Mouse (Mus musculus) lung, postnatal 0 days (tissue): ENCODE measurements around the gene Mtmr12. TPM values are rescaled to one million over a fixed set of nuclear protein-coding genes. Genes with fewer than 3 reads are reported as not detected.

Experiments used
- ATAC-seq: fragments of 200-750 bp; cut with Nextera tagmentation; 2 replicates; pipeline ENCODE4 v1.8.0; 2017; ENCODE audit warnings: moderate library complexity
- DNase-seq: peaks from one replicate; pipeline ENCODE4 v3.0.0-alpha.2; 2016; ENCODE audit warnings: low spot score
- H3K27ac ChIP-seq: fragments of 300-500 bp; sonication (generic); 2 replicates; pipeline ENCODE4 v1.5.1; 2014; ENCODE audit warnings: antibody characterized with exemption, mild to moderate bottlenecking, low read length, mixed read lengths
- H3K27me3 ChIP-seq: fragments of 300-500 bp; sonication (generic); replicated peaks from 2 replicates; pipeline ENCODE4 v1.6.1; 2014; ENCODE audit warnings: low read length, mixed read lengths; ENCODE audit not compliant: insufficient read depth
- H3K36me3 ChIP-seq: fragments of 300-500 bp; sonication (generic); 2 replicates; pipeline ENCODE4 v1.6.1; 2014; ENCODE audit warnings: low read length, mixed read lengths; ENCODE audit not compliant: insufficient read depth
- H3K4me1 ChIP-seq: fragments of 300-500 bp; sonication (generic); 2 replicates; pipeline ENCODE4 v1.6.1; 2014; ENCODE audit warnings: antibody characterized with exemption, low read depth, low read length, mixed read lengths; ENCODE audit not compliant: insufficient read depth
- H3K4me2 ChIP-seq: fragments of 300-500 bp; sonication (generic); replicated peaks from 2 replicates; pipeline ENCODE4 v1.6.1; 2014; ENCODE audit warnings: low read depth, mild to moderate bottlenecking, low read length, moderate library complexity, mixed read lengths
- H3K4me3 ChIP-seq: fragments of 300-500 bp; sonication (generic); 2 replicates; pipeline ENCODE4 v1.5.1; 2014; ENCODE audit warnings: low read depth, low read length
- H3K9ac ChIP-seq: fragments of 300-500 bp; sonication (generic); replicated peaks from 2 replicates; pipeline ENCODE4 v1.6.1; 2014; ENCODE audit warnings: low read depth, mild to moderate bottlenecking
- H3K9me3 ChIP-seq: fragments of 300-500 bp; sonication (generic); 2 replicates; pipeline ENCODE4 v1.6.1; 2016; ENCODE audit warnings: low read length, mixed read lengths
- CTCF ChIP-seq: IDR thresholded peaks from 2 replicates; pipeline ENCODE4 v1.5.1; 2016; ENCODE audit warnings: antibody characterized with exemption, mild to moderate bottlenecking
- EP300 ChIP-seq: IDR thresholded peaks from 2 replicates; pipeline ENCODE4 v1.6.1; 2016; ENCODE audit warnings: antibody characterized with exemption, mild to moderate bottlenecking, control low read depth
- WGBS: fragments of 180-500 bp; shearing (Covaris S2); extraction: QIAGEN DNeasy Blood & Tissue Kit; methylation state at CpG from one replicate; pipeline ENCODE4 v1.1.7; 2014; 5-methylcytosine and 5-hydroxymethylcytosine counted together
- polyA plus RNA-seq: library from polyadenylated mRNA; unstranded; fragments of >200 nt; fragmentation: Nextera tagmentation; extraction: Ambion mirVana; gene quantifications from 2 replicates; pipeline ENCODE4 v1.2.1, GENCODE M21; 2015

Mtmr12 gene
- polyA plus RNA-seq, 1 experiment from 2014 or later = 14.6 TPM

DNA sequence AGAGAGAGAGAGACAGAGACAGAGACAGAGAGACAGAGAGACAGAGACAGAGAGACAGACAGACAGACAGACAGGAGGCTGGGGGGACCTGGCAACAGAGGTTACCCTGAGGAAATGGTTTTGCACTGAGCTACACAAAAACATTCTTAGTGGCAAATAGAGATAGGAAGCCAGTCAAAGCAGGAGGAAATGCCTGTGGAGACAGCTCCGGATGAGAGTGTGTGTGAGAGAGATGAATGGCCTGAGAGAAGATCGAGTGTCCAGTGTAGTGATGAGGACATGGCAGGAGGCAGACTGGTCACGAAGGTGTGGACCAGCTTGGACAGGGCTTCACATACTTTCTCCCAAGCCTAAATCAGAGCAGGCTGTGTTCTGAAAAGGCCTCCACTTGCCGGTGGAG, 20.2 kb downstream of the Mtmr12 start:
- no peak overlapping the region for H3K4me3 ChIP-seq
- DNase-seq = no peak
- 23% methylated on average over 4 of the region's 4 CpGs for WGBS
- peaks cover 3% of the 10 kb centered on the region for H3K4me1 ChIP-seq
- H3K9ac ChIP-seq = no peak overlapping the region
- ATAC-seq = peak; percentile 37
- no peak overlapping the region for H3K4me2 ChIP-seq
- TF ChIP-seq CTCF (no peak), EP300 (no peak)
- H3K36me3 ChIP-seq = no peaks in the 10 kb centered on the region
- no peaks in the 10 kb centered on the region for H3K27me3 ChIP-seq
- no peak overlapping the region for H3K27ac ChIP-seq
- H3K9me3 ChIP-seq = no peaks in the 10 kb centered on the region

- H3K27me3 ChIP-seq = no peaks in the 10 kb centered on the region
- H3K4me1 ChIP-seq = peaks cover 6% of the 10 kb centered on the region
- TF ChIP-seq CTCF (no peak), EP300 (no peak)
- no peak for DNase-seq
- 89% methylated on average over 15 of the region's 15 CpGs for WGBS
- H3K9me3 ChIP-seq = no peaks in the 10 kb centered on the region
- H3K4me3 ChIP-seq = no peak overlapping the region
- no peak for ATAC-seq
- no peak overlapping the region for H3K27ac ChIP-seq
- H3K36me3 ChIP-seq = no peaks in the 10 kb centered on the region
- no peak overlapping the region for H3K4me2 ChIP-seq
- no peak overlapping the region for H3K9ac ChIP-seq
These were observed 22.1 kb downstream of the Mtmr12 start for GRCm38 (mm10) chr15:12226908-12227307.

DNA sequence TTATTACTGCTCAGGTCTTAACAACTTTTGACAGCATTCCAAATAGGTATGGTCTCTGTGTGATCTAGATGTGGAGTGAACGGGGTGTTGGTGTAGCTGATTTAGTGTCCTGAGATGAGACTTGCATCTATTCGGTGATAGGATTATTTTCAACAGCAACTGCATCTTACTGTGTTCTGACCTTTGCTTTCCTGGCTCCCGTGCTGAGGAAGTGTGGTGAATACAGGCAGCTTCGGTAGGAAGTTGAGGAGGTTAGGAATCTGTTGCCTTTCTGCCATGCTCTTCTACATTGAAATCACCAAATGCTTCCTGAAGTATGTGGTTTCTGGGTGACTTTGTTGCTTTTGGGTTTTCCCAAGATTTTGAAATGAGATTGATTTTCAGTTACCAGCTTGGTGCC, 22.5 kb downstream of the Mtmr12 start:
- DNase-seq (no peak), ATAC-seq (no peak)
- 54% methylated on average over 4 of the region's 4 CpGs for WGBS
- Histone ChIP-seq H3K27me3 (no peaks in the 10 kb centered on the region), H3K36me3 (no peaks in the 10 kb centered on the region), H3K4me2 (no peak overlapping the region), H3K9ac (no peak overlapping the region), H3K4me1 (peaks cover 6% of the 10 kb centered on the region), H3K9me3 (no peaks in the 10 kb centered on the region), H3K4me3 (no peak overlapping the region), H3K27ac (no peak overlapping the region)
- TF ChIP-seq EP300 (no peak), CTCF (no peak)

DNA sequence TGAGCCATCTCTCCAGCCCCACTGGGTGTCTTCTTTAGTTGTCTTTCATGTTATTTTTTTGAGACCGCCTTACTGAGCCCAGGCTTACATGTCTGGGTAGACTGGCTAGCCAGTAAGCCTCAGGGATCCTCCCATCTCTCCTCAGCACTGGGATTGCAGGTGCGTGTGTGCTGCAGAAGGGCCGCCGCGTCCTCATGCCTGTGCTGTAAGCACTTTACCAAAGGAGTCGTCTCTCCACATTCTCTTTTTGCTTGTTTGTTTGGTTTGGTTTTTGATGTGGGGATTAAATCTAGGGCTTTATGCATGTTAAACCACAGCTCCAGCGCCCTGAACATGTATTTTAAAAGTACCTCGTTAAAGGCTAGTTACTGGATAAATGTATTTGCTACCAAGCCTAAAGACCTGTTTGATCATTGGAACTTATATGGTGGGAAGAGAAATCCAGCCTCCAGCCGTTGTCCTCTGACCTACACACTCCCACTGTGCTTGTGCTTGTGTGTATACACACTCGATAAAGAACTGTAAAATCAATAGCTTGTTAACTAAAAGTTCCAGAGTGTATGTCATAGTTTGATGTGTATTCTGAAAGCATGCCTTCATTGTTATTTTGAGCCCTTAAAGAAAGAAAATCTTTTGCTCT, 24.9 kb downstream of the Mtmr12 start:
- Histone ChIP-seq H3K4me2 (no peak overlapping the region), H3K27me3 (no peaks in the 10 kb centered on the region), H3K36me3 (no peaks in the 10 kb centered on the region), H3K27ac (peak overlapping the region; percentile 14; the same call in 1 of the 2 replicates), H3K9me3 (no peaks in the 10 kb centered on the region), H3K4me3 (no peak overlapping the region), H3K9ac (no peak overlapping the region), H3K4me1 (peaks cover 12% of the 10 kb centered on the region)
- ATAC-seq (no peak), DNase-seq (no peak)
- WGBS = 52% methylated on average over 10 of the region's 10 CpGs
- TF ChIP-seq EP300 (no peak), CTCF (no peak)

- Histone ChIP-seq H3K4me2 (no peak overlapping the region), H3K4me1 (peaks cover 12% of the 10 kb centered on the region), H3K9me3 (no peaks in the 10 kb centered on the region), H3K27me3 (no peaks in the 10 kb centered on the region), H3K4me3 (no peak overlapping the region), H3K36me3 (no peaks in the 10 kb centered on the region), H3K27ac (peak overlapping the region; percentile 4; the same call in 1 of the 2 replicates), H3K9ac (no peak overlapping the region)
- ATAC-seq = peak; percentile 25; the same call in 1 of the 2 replicates
- peak; percentile 53 for DNase-seq
- WGBS = 29% methylated on average over 12 of the region's 12 CpGs
- peak; percentile 43 for TF ChIP-seq EP300
- TF ChIP-seq CTCF = no peak
These were observed 25.6 kb downstream of the Mtmr12 start for GRCm38 (mm10) chr15:12230243-12230935.

DNA sequence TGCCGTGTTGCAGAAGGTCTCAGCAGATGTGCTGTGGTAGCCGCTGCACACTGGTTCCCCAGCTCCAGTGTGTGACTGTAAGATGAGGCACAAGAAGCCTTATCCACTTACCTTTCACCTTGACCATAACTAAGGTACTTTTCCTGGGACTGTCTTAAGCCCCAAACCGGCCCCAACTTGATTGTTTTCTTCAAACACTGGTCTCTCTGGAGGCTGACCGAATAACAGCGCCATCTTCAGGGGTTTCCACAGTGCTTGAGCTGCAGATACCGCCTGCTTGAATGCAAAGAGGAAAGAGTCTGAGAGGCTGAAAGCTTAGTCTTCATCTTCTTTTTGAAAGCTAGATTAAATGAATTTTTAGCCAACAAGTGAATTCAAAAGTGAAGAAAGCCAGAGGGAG, 26.6 kb downstream of the Mtmr12 start:
- no peak for ATAC-seq
- Histone ChIP-seq H3K36me3 (no peaks in the 10 kb centered on the region), H3K4me3 (no peak overlapping the region), H3K4me1 (peaks cover 12% of the 10 kb centered on the region), H3K27ac (peak overlapping the region; percentile 85), H3K9me3 (no peaks in the 10 kb centered on the region), H3K4me2 (no peak overlapping the region), H3K27me3 (no peaks in the 10 kb centered on the region), H3K9ac (no peak overlapping the region)
- TF ChIP-seq EP300 (no peak), CTCF (peak; percentile 45)
- DNase-seq = no peak
- 72% methylated on average over 6 of the region's 6 CpGs for WGBS
